Mouse (Mus musculus) thymus, postnatal 36 days (tissue): ENCODE results near the gene Cks1b.

Source experiments
- DNase-seq, 2 experiments: peaks; one replicate each; pipeline ENCODE4 v3.0.0; 2022; ENCODE audit warnings: mixed read lengths in 2 of 2

Cks1b gene

GRCm38 (mm10) chr3:89381233-89381632 lies 37.0 kb downstream of the Cks1b start:
- no peak for DNase-seq

- DNase-seq: no peak
Observed at GRCm38 (mm10) chr3:89380711-89381110, 37.5 kb downstream of the Cks1b start.

- DNase-seq: no peak
Observed at GRCm38 (mm10) chr3:89380291-89380690, 37.9 kb downstream of the Cks1b start.

DNA sequence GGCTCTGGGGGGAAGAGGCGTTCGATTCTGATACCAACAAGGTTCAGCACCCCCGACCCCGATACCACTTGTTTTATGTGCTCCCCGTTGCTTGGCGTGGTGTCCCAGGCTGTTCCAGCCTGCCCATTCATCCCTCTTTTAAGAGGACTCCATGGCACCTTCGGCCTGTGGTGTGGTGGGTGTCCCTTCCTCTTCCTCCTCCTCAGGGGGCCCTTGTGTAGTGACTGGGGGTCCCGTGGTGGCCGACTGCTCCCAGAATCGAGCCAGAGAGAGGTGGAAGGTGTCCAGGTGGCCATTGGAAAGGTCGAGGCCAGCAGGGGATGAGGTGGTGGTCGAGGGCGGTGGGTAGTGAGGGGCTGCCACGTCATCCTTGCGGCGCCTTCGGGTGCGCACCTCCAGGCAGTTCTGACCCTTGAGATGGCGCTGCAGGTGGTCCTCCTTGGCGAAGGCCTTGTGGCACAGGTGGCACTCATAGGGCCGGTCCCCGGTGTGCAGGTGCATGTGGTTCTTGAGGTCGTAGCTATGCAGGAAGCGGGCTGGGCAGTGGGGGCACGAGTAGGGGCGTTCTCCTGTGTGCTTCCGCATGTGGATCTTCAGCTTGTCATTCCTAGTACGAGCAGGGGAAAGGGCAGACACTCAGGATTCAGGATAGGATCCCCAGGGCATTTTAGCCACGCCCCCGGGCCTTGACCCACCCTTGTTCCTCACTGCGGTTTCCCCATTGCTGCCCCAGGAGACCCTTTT lies 38.6 kb downstream of the Cks1b start:
- peak; percentile 46 to 65 for DNase-seq

DNA sequence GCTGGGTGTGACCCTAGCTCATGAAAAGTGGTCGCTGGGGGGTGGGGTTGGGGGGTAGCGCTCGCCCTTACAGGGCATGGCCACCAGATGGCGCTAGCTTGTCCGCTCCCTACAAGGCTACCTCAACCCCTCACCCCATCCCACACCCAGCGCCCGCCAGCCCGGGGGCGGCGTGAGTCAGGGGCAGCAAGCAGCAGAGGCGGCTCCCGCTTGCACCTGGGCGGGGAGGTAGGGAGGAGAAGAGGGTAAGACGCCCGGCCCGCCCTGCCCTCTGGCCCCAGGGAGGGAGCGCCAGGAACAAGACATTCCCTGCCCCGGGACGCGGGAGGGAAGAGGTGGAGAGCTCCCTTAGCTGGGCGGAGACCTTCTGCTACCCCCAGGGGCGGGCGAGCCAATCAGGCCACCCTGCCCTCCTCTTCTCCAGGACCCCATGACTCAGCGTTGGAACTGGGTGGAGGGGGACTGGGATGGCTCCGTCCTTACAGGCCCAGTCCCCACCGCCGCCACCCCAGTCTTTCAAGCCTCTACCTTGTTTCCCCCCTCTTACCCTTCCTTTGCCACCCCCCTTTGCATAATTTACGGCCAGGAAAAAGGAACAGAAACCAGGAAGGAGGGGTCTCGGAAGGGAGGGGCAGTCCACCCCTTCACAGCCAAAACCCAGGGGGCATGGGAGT lies 39.7 kb downstream of the Cks1b start:
- peak; percentile 65 to 79 for DNase-seq

GRCm38 (mm10) chr3:89377831-89378230 lies 40.4 kb downstream of the Cks1b start:
- DNase-seq: no peak

DNA sequence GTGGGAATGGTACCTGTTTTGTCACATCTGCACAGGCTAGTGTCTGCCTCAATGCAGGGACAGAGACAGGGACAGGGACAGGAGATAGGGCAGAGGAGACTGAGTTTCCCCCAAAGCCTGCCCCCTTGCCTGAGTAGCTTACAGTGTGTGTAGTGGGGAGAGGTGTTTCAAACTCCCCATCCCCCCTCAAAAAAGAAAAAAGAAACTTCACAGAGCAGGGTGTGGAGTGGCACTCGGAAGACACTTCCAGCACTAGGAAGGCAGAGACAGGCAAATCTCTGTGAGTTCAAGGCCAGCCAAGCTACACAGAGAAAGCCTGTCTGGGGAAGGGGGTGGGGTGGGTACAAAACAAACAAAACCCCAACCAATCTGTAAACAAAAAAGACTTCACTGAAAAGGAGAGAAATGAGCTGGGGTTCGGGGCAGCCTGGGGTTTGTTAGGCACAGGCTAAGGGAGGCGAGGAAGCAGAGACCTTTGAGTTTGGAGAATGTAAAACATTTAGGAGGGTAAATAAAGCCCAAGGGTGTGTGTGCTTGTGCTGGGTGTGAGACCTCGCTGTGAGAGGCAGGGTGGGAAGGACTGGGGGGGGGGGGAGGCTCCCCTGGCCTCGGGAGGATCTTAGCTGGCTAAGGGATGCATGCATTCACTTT lies 44.5 kb downstream of the Cks1b start:
- DNase-seq: no peak

GRCm38 (mm10) chr3:89367338-89367737 lies 50.8 kb downstream of the Cks1b start:
- no peak for DNase-seq

DNA sequence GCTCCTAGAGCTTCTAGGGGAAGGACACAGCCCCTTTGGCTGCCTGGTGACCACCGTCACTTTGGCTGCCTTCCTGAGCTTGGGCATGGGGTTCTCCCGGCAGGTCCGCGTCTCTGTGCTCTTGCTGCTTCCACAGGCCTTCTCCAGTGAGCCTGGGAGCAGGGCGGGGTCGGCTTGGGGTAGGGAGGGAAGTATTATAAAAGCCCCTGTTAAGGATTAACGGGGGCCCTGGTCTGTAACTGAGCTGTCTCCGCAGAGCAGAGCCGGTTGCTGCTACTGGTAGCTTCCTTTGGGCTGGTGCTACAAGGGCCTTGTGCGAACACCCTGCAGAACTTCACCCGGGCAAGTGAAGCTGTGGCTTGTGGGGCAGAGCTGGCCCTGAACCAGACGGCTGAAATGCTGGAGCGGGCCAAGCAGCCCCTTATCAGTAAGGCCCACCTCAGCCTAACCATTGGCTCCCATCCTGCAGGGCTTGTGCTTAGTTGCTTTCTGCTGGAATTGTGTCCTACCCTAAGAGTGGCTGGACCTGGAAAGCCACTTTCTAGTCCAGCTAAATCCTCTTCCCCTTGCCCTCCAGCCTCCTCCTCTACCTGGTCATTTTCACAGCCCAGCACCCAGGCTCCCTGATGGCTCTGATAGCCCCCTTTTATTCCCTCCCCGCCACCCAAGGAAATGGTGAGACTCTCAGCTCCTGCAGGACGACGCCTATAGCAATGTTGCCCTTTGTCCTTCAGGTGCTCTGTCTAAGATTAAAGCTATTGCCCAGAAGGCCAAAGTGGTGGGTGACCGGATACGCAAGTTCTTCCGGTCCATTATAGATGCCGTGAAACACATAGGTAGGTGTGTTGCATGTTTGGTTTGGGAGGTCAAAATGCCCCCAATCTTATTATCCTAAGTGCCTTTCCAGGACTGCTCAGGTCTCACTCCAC lies 52.4 kb downstream of the Cks1b start:
- DNase-seq: no peak
